ENCODE assay signal across 9 mouse cellular contexts in genomic region chr10:75950791-75951210, GRCm38 (mm10). TPM values are rescaled to one million over a fixed set of nuclear protein-coding genes. Genes with fewer than 3 reads are reported as not detected.
DNase-seq lines count a peak whose midpoint lies in the region; ATAC-seq and TF ChIP-seq lines count a peak whose summit lies in the region.
"Had no signal": no experiment of that assay in that cellular context is flagged by ENCODE, and none has a peak within 500 bp of the region (broad histone marks: within the 10 kb centered on the region; RNA-seq: fewer than 3 reads in every experiment).

No protein-coding gene starts in this region.

- peak overlapping the region; percentile 51 for H3K9ac ChIP-seq in kidney, embryonic 15.5 days
- H3K9ac ChIP-seq in midbrain, embryonic 15.5 days = peak overlapping the region; percentile 38

- no peaks in the 10 kb centered on the region for H3K9me3 ChIP-seq in kidney, embryonic 15.5 days (replicated peaks)
- no peaks in the 10 kb centered on the region for H3K9me3 ChIP-seq in midbrain, embryonic 15.5 days

- H3K4me2 ChIP-seq in kidney, embryonic 15.5 days = peak overlapping the region; percentile 97
- H3K4me2 ChIP-seq in midbrain, embryonic 15.5 days = peak overlapping the region; percentile 79

- no peaks in the 10 kb centered on the region for H3K36me3 ChIP-seq in testis, adult 2 months (ENCODE audit: control insufficient read depth, insufficient read depth, low read length)
- H3K36me3 ChIP-seq in kidney, embryonic 15.5 days = no peaks in the 10 kb centered on the region
- no peaks in the 10 kb centered on the region for H3K36me3 ChIP-seq in midbrain, embryonic 15.5 days (replicated peaks)

- WGBS in kidney, embryonic 15.5 days = under 1% methylated on average over 23 of the region's 23 CpGs
- WGBS in midbrain, embryonic 15.5 days = 2% methylated on average over 23 of the region's 23 CpGs

- H3K4me3 ChIP-seq in testis, adult 2 months (ENCODE audit: control insufficient read depth, low read depth, low read length) = peak overlapping the region; percentile 76
- H3K4me3 ChIP-seq in kidney, embryonic 15.5 days (replicated peaks) = peak overlapping the region; percentile 54
- peak overlapping the region; percentile 39 for H3K4me3 ChIP-seq in midbrain, embryonic 15.5 days

- peak; percentile 67 for ATAC-seq in kidney, embryonic 15.5 days (replicated peaks; ENCODE audit: low FRiP score)
- peak; percentile 42; the same call in 1 of the 2 replicates for ATAC-seq in midbrain, embryonic 15.5 days (replicated peaks)

- no peak for TF ChIP-seq POLR2A in testis, adult 2 months (IDR thresholded peaks at IDR 0.05; ENCODE audit: control insufficient read depth, low read depth, low read length)

- peak; percentile 51 to 69 for DNase-seq in adrenal gland, adult (ENCODE audit: inconsistent age in 2 of 2, low spot score in 1 of 2)
- no peak for DNase-seq in adrenal gland, adult 18-20 months (ENCODE audit: low spot score in 2 of 2)
- DNase-seq in testis, postnatal 14 days (ENCODE audit: low spot score) = no peak
- DNase-seq in right cerebral cortex, adult 18-20 months = no peak
- no peak for DNase-seq in right cerebral cortex, postnatal 4 days

- peak overlapping the region; percentile 62 for H3K27ac ChIP-seq in testis, adult 2 months (ENCODE audit: control insufficient read depth, insufficient read depth, low read depth, low read length)
- peak overlapping the region; percentile 23; the same call in 1 of the 2 replicates for H3K27ac ChIP-seq in kidney, embryonic 15.5 days
- H3K27ac ChIP-seq in midbrain, embryonic 15.5 days = no peak overlapping the region

- TF ChIP-seq CTCF in testis, adult 2 months (IDR thresholded peaks at IDR 0.05; ENCODE audit: control insufficient read depth, insufficient read depth, insufficient replicate concordance, low read depth, low read length) = no peak

- H3K27me3 ChIP-seq in testis, adult 2 months (ENCODE audit: control insufficient read depth, insufficient read depth, low read length) = no peaks in the 10 kb centered on the region
- peaks cover 15% of the 10 kb centered on the region for H3K27me3 ChIP-seq in kidney, embryonic 15.5 days
- peaks cover 18% of the 10 kb centered on the region; the same call in 1 of the 2 replicates for H3K27me3 ChIP-seq in midbrain, embryonic 15.5 days (replicated peaks)

- H3K4me1 ChIP-seq in testis, adult 2 months (ENCODE audit: control insufficient read depth, insufficient read depth, low read length) = peaks cover 24% of the 10 kb centered on the region
- peaks cover 28% of the 10 kb centered on the region for H3K4me1 ChIP-seq in kidney, embryonic 15.5 days
- H3K4me1 ChIP-seq in midbrain, embryonic 15.5 days = peaks cover 13% of the 10 kb centered on the region

RNA-seq across cellular contexts. Expression of gene Gm5134, which starts 3.5 kb away (rescaled TPM):
- not detected for total RNA-seq in adrenal gland, adult 18-20 months (2021)
- polyA plus RNA-seq in testis, adult 2 months (2012; rRNA removed) = 20.6 and 22.2 TPM in 2 replicates
- polyA plus RNA-seq in kidney, embryonic 15.5 days (2015; fragmentation: Nextera tagmentation; extraction: Ambion mirVana) = 0.05 TPM in 1 of 2 replicates, not detected in the other
- polyA plus RNA-seq in midbrain, embryonic 15.5 days (2015; fragmentation: Nextera tagmentation; extraction: Ambion mirVana) = not detected in 2 replicates
- total RNA-seq: heart, postnatal 14 days had no signal

RNA-seq across cellular contexts. Expression of gene Vpreb3, which starts 7.9 kb away (rescaled TPM):
- not detected for total RNA-seq in adrenal gland, adult 18-20 months (2021)
- polyA plus RNA-seq in testis, adult 2 months (2012; rRNA removed) = 1.2 and 2.3 TPM in 2 replicates
- 0.57 and 1.2 TPM in 2 replicates for polyA plus RNA-seq in kidney, embryonic 15.5 days (2015; fragmentation: Nextera tagmentation; extraction: Ambion mirVana)
- 0.77 TPM in 1 of 2 replicates, not detected in the other for polyA plus RNA-seq in midbrain, embryonic 15.5 days (2015; fragmentation: Nextera tagmentation; extraction: Ambion mirVana)

RNA-seq across cellular contexts. Expression of gene Gm867, which starts 10.3 kb away (rescaled TPM):
- total RNA-seq in adrenal gland, adult 18-20 months (2021) = under 1 TPM; 0.63 to 0.64 TPM
- 1.1 and 1.3 TPM in 2 replicates for polyA plus RNA-seq in testis, adult 2 months (2012; rRNA removed)
- polyA plus RNA-seq in kidney, embryonic 15.5 days (2015; fragmentation: Nextera tagmentation; extraction: Ambion mirVana) = 0.30 and 1.0 TPM in 2 replicates
- 1.1 and 1.3 TPM in 2 replicates for polyA plus RNA-seq in midbrain, embryonic 15.5 days (2015; fragmentation: Nextera tagmentation; extraction: Ambion mirVana)

RNA-seq across cellular contexts. Expression of gene Mmp11, which starts 14.5 kb away (rescaled TPM):
- 1 to 10 TPM; 5.4 to 5.7 TPM for total RNA-seq in adrenal gland, adult 18-20 months (2021)
- 6.9 and 7.5 TPM in 2 replicates for polyA plus RNA-seq in testis, adult 2 months (2012; rRNA removed)
- 48.2 and 57.3 TPM in 2 replicates for polyA plus RNA-seq in kidney, embryonic 15.5 days (2015; fragmentation: Nextera tagmentation; extraction: Ambion mirVana)
- 18.2 and 21.6 TPM in 2 replicates for polyA plus RNA-seq in midbrain, embryonic 15.5 days (2015; fragmentation: Nextera tagmentation; extraction: Ambion mirVana)

RNA-seq across cellular contexts. Expression of gene Chchd10, which starts 17.9 kb away (rescaled TPM):
- 1,000 to 10,000 TPM in 1 of 2 experiments, 100 to 1,000 TPM in 1; 918 to 1,521 TPM for total RNA-seq in adrenal gland, adult 18-20 months (2021)
- polyA plus RNA-seq in testis, adult 2 months (2012; rRNA removed) = 64.5 and 78.9 TPM in 2 replicates
- 140 and 148 TPM in 2 replicates for polyA plus RNA-seq in kidney, embryonic 15.5 days (2015; fragmentation: Nextera tagmentation; extraction: Ambion mirVana)
- 82.8 and 88.3 TPM in 2 replicates for polyA plus RNA-seq in midbrain, embryonic 15.5 days (2015; fragmentation: Nextera tagmentation; extraction: Ambion mirVana)

Comparison
In these comparisons a context has a peak if more than half of its experiments do, and no peak if none do; other contexts are left out.
1. DNase-seq: peak in adrenal gland, adult (2 of 2); none in adrenal gland, adult 18-20 months (0 of 2), testis, postnatal 14 days (single experiment), right cerebral cortex, adult 18-20 months (single experiment) and right cerebral cortex, postnatal 4 days (single experiment).
2. RNA of gene Gm5134, which starts 3.5 kb away (polyA plus RNA-seq): 20.6 to 22.2 TPM in testis, adult 2 months; 0.05 TPM in kidney, embryonic 15.5 days and not detected in midbrain, embryonic 15.5 days; every median in the first group is over 10 times any median in the second.
3. Peak in every context shown above with its lines, with median percentiles within 50 percentile points of each other: H3K4me3 ChIP-seq.